Mouse (Mus musculus) forebrain, postnatal 0 days (tissue): ENCODE measurements around the gene Sorcs1. TPM values are rescaled to one million over a fixed set of nuclear protein-coding genes. Genes with fewer than 3 reads are reported as not detected.

ENCODE experiments used
- ATAC-seq: fragments of 200-750 bp; cut with Nextera tagmentation; 2 replicates; pipeline ENCODE4 v1.8.0; 2017; ENCODE audit warnings: mild to moderate bottlenecking, moderate library complexity
- DNase-seq: peaks from one replicate; pipeline ENCODE4 v3.0.0-alpha.2; 2015
- H3K27ac ChIP-seq: fragments of 300-500 bp; sonication (generic); 2 replicates; pipeline ENCODE4 v1.5.1; 2014; ENCODE audit warnings: low read depth, mild to moderate bottlenecking, antibody characterized with exemption, low read length, moderate library complexity, mixed read lengths
- H3K27me3 ChIP-seq: fragments of 300-500 bp; sonication (generic); 2 replicates; pipeline ENCODE4 v1.6.1; 2014; ENCODE audit warnings: mild to moderate bottlenecking, low read length, mixed read lengths; ENCODE audit not compliant: insufficient read depth
- H3K36me3 ChIP-seq: fragments of 300-500 bp; sonication (generic); 2 replicates; pipeline ENCODE4 v1.6.1; 2014; ENCODE audit warnings: mild to moderate bottlenecking, moderate library complexity; ENCODE audit not compliant: insufficient read depth
- H3K4me1 ChIP-seq: fragments of 300-500 bp; sonication (generic); 2 replicates; pipeline ENCODE4 v1.6.1; 2014; ENCODE audit warnings: antibody characterized with exemption; ENCODE audit not compliant: insufficient read depth
- H3K4me2 ChIP-seq: fragments of 300-500 bp; sonication (generic); 2 replicates; pipeline ENCODE4 v1.6.1; 2014; ENCODE audit warnings: low read depth, mild to moderate bottlenecking, moderate library complexity
- H3K4me3 ChIP-seq: fragments of 300-500 bp; sonication (generic); 2 replicates; pipeline ENCODE4 v1.5.1; 2014; ENCODE audit warnings: low read depth, low read length, mixed read lengths
- H3K9ac ChIP-seq: fragments of 300-500 bp; sonication (generic); 2 replicates; pipeline ENCODE4 v1.6.1; 2014; ENCODE audit warnings: mild to moderate bottlenecking
- H3K9me3 ChIP-seq: fragments of 300-500 bp; sonication (generic); 2 replicates; pipeline ENCODE4 v1.6.1; 2016; ENCODE audit warnings: low read length
- CTCF ChIP-seq: sonication (generic); IDR thresholded peaks from 2 replicates; pipeline ENCODE4 v1.5.1; 2016; ENCODE audit warnings: antibody characterized with exemption, control low read depth, low read depth
- WGBS: fragments of 180-500 bp; shearing (Covaris S2); extraction: QIAGEN DNeasy Blood & Tissue Kit; methylation state at CpG from one replicate; pipeline ENCODE4 v1.1.7; 2014; 5-methylcytosine and 5-hydroxymethylcytosine counted together
- polyA plus RNA-seq: library from polyadenylated mRNA; unstranded; fragments of >200 nt; fragmentation: Nextera tagmentation; extraction: Ambion mirVana; gene quantifications from 2 replicates; pipeline ENCODE4 v1.2.1, GENCODE M21; 2015
- total RNA-seq: library from RNA; depleted of rRNA; stranded (reverse); fragments of >200 nt; gene quantifications from 2 replicates; pipeline ENCODE4 v1.2.3, GENCODE M21; 2014

The Sorcs1 gene
- total and polyA plus RNA-seq, 2 experiments from 2014 or later, result 8.6 to 20.1 TPM

GRCm38 (mm10) chr19:50569669-50570195 is 108.7 kb downstream of the Sorcs1 start:
- no peak overlapping the region for H3K4me2 ChIP-seq
- TF ChIP-seq CTCF, result no peak
- H3K36me3 ChIP-seq, result no peaks in the 10 kb centered on the region
- 39% methylated on average over 1 of the region's 1 CpGs for WGBS
- no peak overlapping the region for H3K4me3 ChIP-seq
- ATAC-seq, result no peak
- no peaks in the 10 kb centered on the region for H3K27me3 ChIP-seq
- H3K4me1 ChIP-seq, result no peaks in the 10 kb centered on the region
- no peak overlapping the region for H3K9ac ChIP-seq
- H3K27ac ChIP-seq, result no peak overlapping the region
- DNase-seq, result no peak
- H3K9me3 ChIP-seq, result no peaks in the 10 kb centered on the region

DNA sequence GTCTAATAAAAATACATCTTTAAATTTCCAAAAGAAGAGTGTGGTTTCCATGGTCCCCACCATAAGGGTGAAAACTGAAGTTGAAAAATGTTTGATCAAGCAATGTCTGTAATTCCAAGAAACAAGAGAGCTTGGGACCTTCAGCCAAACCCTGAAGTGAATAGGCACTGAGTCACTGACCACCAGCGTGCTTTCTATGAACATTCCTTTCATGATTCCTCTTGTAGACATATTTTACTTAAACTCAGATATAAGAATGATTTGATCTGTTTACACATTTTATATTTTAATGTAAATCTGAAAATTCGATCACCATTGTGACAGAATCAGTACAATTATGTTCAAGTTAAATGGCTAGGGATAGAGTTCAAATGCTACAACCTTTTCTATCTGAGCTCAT is 112.1 kb downstream of the Sorcs1 start:
- H3K4me2 ChIP-seq, result no peak overlapping the region
- H3K4me3 ChIP-seq, result no peak overlapping the region
- no peak for TF ChIP-seq CTCF
- ATAC-seq (no peak), DNase-seq (no peak)
- H3K9me3 ChIP-seq, result no peaks in the 10 kb centered on the region
- no peak overlapping the region for H3K9ac ChIP-seq
- 93% methylated on average over 2 of the region's 2 CpGs for WGBS
- H3K27ac ChIP-seq, result no peak overlapping the region
- no peaks in the 10 kb centered on the region for H3K27me3 ChIP-seq
- H3K4me1 ChIP-seq, result no peaks in the 10 kb centered on the region
- H3K36me3 ChIP-seq, result no peaks in the 10 kb centered on the region

DNA sequence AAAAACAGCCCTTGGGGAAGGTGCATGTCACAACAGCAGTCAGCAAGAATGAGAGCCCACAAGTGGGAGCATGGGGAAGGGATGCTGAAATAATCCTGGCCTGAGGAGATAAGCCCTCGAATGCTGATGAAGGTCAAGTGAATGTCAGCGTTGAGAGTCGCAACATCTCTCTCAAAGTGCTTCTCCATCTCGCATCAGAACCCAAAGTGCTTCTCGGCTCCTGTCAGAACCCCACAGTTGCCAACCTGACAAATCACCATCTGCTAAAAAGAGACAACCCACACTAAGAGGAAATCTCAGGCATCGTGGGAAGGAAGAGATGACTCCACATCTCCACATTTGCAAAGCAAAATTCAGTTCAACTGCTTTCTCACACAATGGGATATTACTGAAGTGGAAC is 119.7 kb downstream of the Sorcs1 start:
- no peak for DNase-seq
- no peak overlapping the region for H3K4me3 ChIP-seq

DNA sequence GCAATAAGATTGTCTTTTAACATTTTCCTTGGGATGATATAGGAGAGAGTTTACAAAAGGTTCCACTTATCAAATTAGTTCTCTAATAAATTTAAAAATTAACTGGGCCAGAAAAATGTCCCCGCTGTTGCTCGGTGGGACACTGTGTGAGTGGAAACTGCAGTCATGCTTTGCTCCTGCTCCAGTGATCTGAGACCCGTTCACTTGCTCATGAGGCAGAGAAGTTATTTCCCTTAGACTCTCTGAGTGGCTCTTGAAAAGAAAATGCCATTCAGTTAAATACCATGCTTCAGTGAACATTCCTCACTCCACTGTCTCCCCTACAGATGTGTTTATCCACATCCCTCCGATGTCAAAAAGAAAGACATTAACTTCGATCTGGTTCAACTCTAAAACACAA is 144.4 kb downstream of the Sorcs1 start:
- 48% methylated on average over 5 of the region's 5 CpGs for WGBS
- H3K4me1 ChIP-seq, result no peaks in the 10 kb centered on the region
- H3K4me3 ChIP-seq, result no peak overlapping the region
- no peaks in the 10 kb centered on the region for H3K27me3 ChIP-seq
- no peaks in the 10 kb centered on the region for H3K9me3 ChIP-seq
- TF ChIP-seq CTCF, result no peak
- ATAC-seq (no peak), DNase-seq (no peak)
- no peak overlapping the region for H3K27ac ChIP-seq
- H3K4me2 ChIP-seq, result no peak overlapping the region
- H3K36me3 ChIP-seq, result no peaks in the 10 kb centered on the region
- no peak overlapping the region for H3K9ac ChIP-seq

More for the DNA sequence above, 119.7 kb downstream of the Sorcs1 start:
- 30% methylated on average over 6 of the region's 6 CpGs for WGBS
- no peak overlapping the region for H3K4me2 ChIP-seq
- no peaks in the 10 kb centered on the region for H3K9me3 ChIP-seq
- no peak overlapping the region for H3K27ac ChIP-seq
- no peak for ATAC-seq
- H3K27me3 ChIP-seq, result no peaks in the 10 kb centered on the region
- TF ChIP-seq CTCF, result no peak
- no peak overlapping the region for H3K9ac ChIP-seq
- H3K4me1 ChIP-seq, result no peaks in the 10 kb centered on the region
- no peaks in the 10 kb centered on the region for H3K36me3 ChIP-seq

DNA sequence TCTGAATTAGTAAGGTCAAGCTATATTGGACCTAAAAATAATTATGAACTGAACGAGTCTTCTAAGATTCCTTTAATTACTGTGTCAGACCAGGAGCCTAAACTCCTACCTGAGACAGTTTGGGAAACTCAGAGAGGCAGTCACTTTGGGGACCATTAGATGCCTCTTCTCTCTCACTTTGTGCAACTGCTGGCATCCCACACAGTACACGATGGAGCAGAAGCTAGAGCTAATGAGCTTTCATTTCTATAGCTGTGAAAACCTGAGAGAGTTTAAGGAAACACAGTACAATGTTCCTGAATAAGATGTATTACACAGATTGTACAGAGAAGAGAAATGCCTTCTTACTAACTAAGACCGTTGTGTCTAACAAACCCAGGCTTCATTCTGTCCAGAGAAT is 150.6 kb downstream of the Sorcs1 start:
- H3K4me3 ChIP-seq, result no peak overlapping the region
- ATAC-seq, result no peak
- H3K27me3 ChIP-seq, result no peaks in the 10 kb centered on the region
- no peak overlapping the region for H3K4me2 ChIP-seq
- no peak overlapping the region for H3K27ac ChIP-seq
- TF ChIP-seq CTCF, result no peak
- DNase-seq, result no peak
- WGBS, result 72% methylated on average over 3 of the region's 3 CpGs
- H3K36me3 ChIP-seq, result no peaks in the 10 kb centered on the region
- H3K9me3 ChIP-seq, result no peaks in the 10 kb centered on the region
- no peak overlapping the region for H3K9ac ChIP-seq
- no peaks in the 10 kb centered on the region for H3K4me1 ChIP-seq

DNA sequence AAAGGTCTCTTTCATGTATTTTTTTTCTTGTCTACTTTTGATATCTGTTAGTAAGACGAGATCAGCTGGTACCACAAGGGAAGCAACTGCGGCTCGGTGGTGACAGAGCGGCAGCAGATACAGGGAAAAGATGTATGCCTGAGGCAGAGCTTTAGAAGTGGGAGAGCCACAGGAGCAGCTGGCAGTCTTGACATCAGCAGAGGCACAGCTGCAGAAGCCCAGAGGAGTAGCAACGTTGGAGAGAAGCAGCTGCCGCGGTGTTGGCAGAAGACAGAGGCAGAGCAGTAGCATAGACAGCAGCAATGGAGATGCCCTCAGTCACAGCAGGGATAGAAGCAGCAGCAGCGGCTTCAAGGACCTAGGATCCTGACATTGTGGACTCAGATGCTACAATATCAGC is 152.4 kb downstream of the Sorcs1 start:
- no peak overlapping the region for H3K4me2 ChIP-seq
- no peaks in the 10 kb centered on the region for H3K36me3 ChIP-seq
- DNase-seq (no peak), ATAC-seq (no peak)
- no peak overlapping the region for H3K27ac ChIP-seq
- WGBS, result 83% methylated on average over 8 of the region's 8 CpGs
- H3K27me3 ChIP-seq, result no peaks in the 10 kb centered on the region
- no peak overlapping the region for H3K9ac ChIP-seq
- no peak overlapping the region for H3K4me3 ChIP-seq
- TF ChIP-seq CTCF, result no peak
- H3K4me1 ChIP-seq, result no peaks in the 10 kb centered on the region
- no peaks in the 10 kb centered on the region for H3K9me3 ChIP-seq

GRCm38 (mm10) chr19:50521943-50522342 is 156.5 kb downstream of the Sorcs1 start:
- Histone ChIP-seq H3K27me3 (no peaks in the 10 kb centered on the region), H3K4me1 (no peaks in the 10 kb centered on the region), H3K9ac (no peak overlapping the region), H3K9me3 (no peaks in the 10 kb centered on the region), H3K27ac (no peak overlapping the region), H3K4me2 (no peak overlapping the region), H3K4me3 (no peak overlapping the region), H3K36me3 (no peaks in the 10 kb centered on the region)
- TF ChIP-seq CTCF, result no peak
- ATAC-seq (no peak), DNase-seq (no peak)
- 38% methylated on average over 4 of the region's 4 CpGs for WGBS
